24 mouse cellular contexts compared by ENCODE assay signal in the genomic region with DNA sequence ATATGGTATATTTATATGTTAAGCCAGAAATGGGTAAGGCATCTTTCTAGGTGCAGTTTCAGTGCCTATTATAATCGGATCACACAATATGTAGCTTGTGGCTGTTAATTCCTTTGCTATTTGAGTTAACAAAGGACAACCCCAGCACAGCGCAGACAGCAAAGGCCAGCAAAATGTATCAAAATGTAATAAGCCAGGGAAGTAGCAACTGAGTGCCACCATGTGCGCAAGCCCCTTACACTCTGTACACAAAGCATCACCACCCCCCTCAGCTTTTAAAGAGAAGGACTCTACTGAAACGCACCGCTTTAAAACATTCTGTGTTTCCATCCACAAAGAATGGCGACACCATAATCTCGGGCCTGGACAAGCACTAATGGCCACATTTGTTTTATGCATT. TPM values are rescaled to one million over a fixed set of nuclear protein-coding genes. Genes with fewer than 3 reads are reported as not detected.
DNase-seq lines count a peak whose midpoint lies in the region; ATAC-seq lines count a peak whose summit lies in the region.
"Had no signal": no experiment of that assay in that cellular context is flagged by ENCODE, and none has a peak within 500 bp of the region (broad histone marks: within the 10 kb centered on the region; RNA-seq: fewer than 3 reads in every experiment).

No protein-coding gene starts in this region.

- H3K9ac ChIP-seq in forebrain, embryonic 14.5 days (ENCODE audit: low read length) = no peak overlapping the region
- H3K9ac ChIP-seq in forebrain, embryonic 11.5 days (ENCODE audit: low read length) = no peak overlapping the region
- H3K9ac ChIP-seq in hindbrain, embryonic 16.5 days (ENCODE audit: low read depth, low read length) = no peak overlapping the region
- no peak overlapping the region for H3K9ac ChIP-seq in hindbrain, embryonic 13.5 days
- no peak overlapping the region for H3K9ac ChIP-seq in neural tube, embryonic 15.5 days (replicated peaks)
- H3K9ac ChIP-seq: embryonic facial prominence, embryonic 15.5 days; heart, embryonic 15.5 days; hindbrain, embryonic 15.5 days had no signal

- DNase-seq in forebrain, embryonic 14.5 days (ENCODE audit: low spot score) = peak; percentile 24
- DNase-seq in forebrain, embryonic 11.5 days (ENCODE audit: low spot score) = no peak
- DNase-seq in neural tube, embryonic 10.5 days (ENCODE audit: extremely low spot score, low spot score) = no peak
- DNase-seq in Muller cell, postnatal 12 days (ENCODE audit: inconsistent ontology term) = no peak
- DNase-seq: adrenal gland, postnatal 14 days; cerebellum, adult 18-20 months; cerebellum, adult 9-11 months; cerebellum, postnatal 36 days; gastrocnemius, adult 2 months; gastrocnemius, postnatal 25 days; heart, postnatal 14 days had no signal

- ATAC-seq in forebrain, embryonic 14.5 days = no peak
- no peak for ATAC-seq in forebrain, embryonic 11.5 days (replicated peaks; ENCODE audit: low FRiP score)
- ATAC-seq in hindbrain, embryonic 16.5 days = 0 out of 2 replicates have a peak, but pooled peaks have one; percentile 42
- no peak for ATAC-seq in hindbrain, embryonic 13.5 days (ENCODE audit: low FRiP score)
- ATAC-seq in neural tube, embryonic 15.5 days (ENCODE audit: low FRiP score) = peak; percentile 38; the same call in 1 of the 2 replicates
- ATAC-seq: activated CD4-positive, CD25-positive, alpha-beta regulatory T cell, adult 4 months; inflammation-experienced regulatory T-cells, adult 6 months; Patski had no signal

- no peak overlapping the region for H3K27ac ChIP-seq in forebrain, embryonic 14.5 days (ENCODE audit: low read depth, low read length)
- H3K27ac ChIP-seq in forebrain, embryonic 11.5 days (ENCODE audit: low read depth, low read length) = no peak overlapping the region
- H3K27ac ChIP-seq in hindbrain, embryonic 16.5 days (ENCODE audit: low read depth, low read length) = no peak overlapping the region
- no peak overlapping the region for H3K27ac ChIP-seq in hindbrain, embryonic 13.5 days
- H3K27ac ChIP-seq in neural tube, embryonic 15.5 days (replicated peaks) = no peak overlapping the region
- H3K27ac ChIP-seq: embryonic facial prominence, embryonic 15.5 days; forebrain, embryonic 10.5 days; gastrocnemius, adult 2 months; heart, embryonic 15.5 days; hindbrain, embryonic 10.5 days; hindbrain, embryonic 15.5 days had no signal

- 0 out of 2 replicates have a peak, but pooled peaks cover 7% of the 10 kb centered on the region for H3K27me3 ChIP-seq in forebrain, embryonic 14.5 days (replicated peaks; ENCODE audit: control insufficient read depth, insufficient read depth, low read length)
- H3K27me3 ChIP-seq in forebrain, embryonic 11.5 days (ENCODE audit: control insufficient read depth, insufficient read depth, low read length) = peaks cover 33% of the 10 kb centered on the region
- no peaks in the 10 kb centered on the region; the same call in 1 of the 2 replicates for H3K27me3 ChIP-seq in hindbrain, embryonic 16.5 days (replicated peaks; ENCODE audit: control insufficient read depth, insufficient read depth, low read length)
- peaks cover 4% of the 10 kb centered on the region; the same call in 1 of the 2 replicates for H3K27me3 ChIP-seq in hindbrain, embryonic 13.5 days
- H3K27me3 ChIP-seq in neural tube, embryonic 15.5 days (replicated peaks) = peaks cover 23% of the 10 kb centered on the region
- H3K27me3 ChIP-seq: embryonic facial prominence, embryonic 15.5 days; heart, embryonic 15.5 days; Patski had no signal

- H3K4me1 ChIP-seq in forebrain, embryonic 14.5 days (ENCODE audit: control insufficient read depth, insufficient read depth, low read length) = no peaks in the 10 kb centered on the region
- 0 out of 2 replicates have a peak, but pooled peaks cover 3% of the 10 kb centered on the region for H3K4me1 ChIP-seq in forebrain, embryonic 11.5 days (replicated peaks; ENCODE audit: control insufficient read depth, insufficient read depth, low read length)
- no peaks in the 10 kb centered on the region for H3K4me1 ChIP-seq in hindbrain, embryonic 16.5 days (ENCODE audit: control insufficient read depth, insufficient read depth, low read depth, low read length)
- peaks cover 15% of the 10 kb centered on the region for H3K4me1 ChIP-seq in hindbrain, embryonic 13.5 days (replicated peaks)
- H3K4me1 ChIP-seq in neural tube, embryonic 15.5 days = no peaks in the 10 kb centered on the region
- H3K4me1 ChIP-seq: embryonic facial prominence, embryonic 15.5 days; heart, embryonic 15.5 days had no signal

- no peaks in the 10 kb centered on the region for H3K9me3 ChIP-seq in forebrain, embryonic 14.5 days (replicated peaks; ENCODE audit: control insufficient read depth, low read length)
- H3K9me3 ChIP-seq in forebrain, embryonic 11.5 days (ENCODE audit: control insufficient read depth, low read length) = no peaks in the 10 kb centered on the region
- H3K9me3 ChIP-seq in hindbrain, embryonic 16.5 days (ENCODE audit: control insufficient read depth, low read length) = no peaks in the 10 kb centered on the region
- H3K9me3 ChIP-seq in hindbrain, embryonic 13.5 days = no peaks in the 10 kb centered on the region
- no peaks in the 10 kb centered on the region for H3K9me3 ChIP-seq in neural tube, embryonic 15.5 days (replicated peaks)
- H3K9me3 ChIP-seq: embryonic facial prominence, embryonic 15.5 days; forebrain, embryonic 10.5 days; heart, embryonic 15.5 days; hindbrain, embryonic 10.5 days; hindbrain, embryonic 15.5 days had no signal

- WGBS in forebrain, embryonic 14.5 days = 54% methylated on average over 7 of the region's 7 CpGs
- 66% methylated on average over 7 of the region's 7 CpGs for whole genome bisulfite sequencing in forebrain, embryonic 11.5 days
- 46% methylated on average over 7 of the region's 7 CpGs for WGBS in hindbrain, embryonic 16.5 days
- WGBS in hindbrain, embryonic 13.5 days = 61% methylated on average over 7 of the region's 7 CpGs
- 55% methylated on average over 7 of the region's 7 CpGs for WGBS in neural tube, embryonic 15.5 days

- no peak overlapping the region for H3K4me3 ChIP-seq in forebrain, embryonic 14.5 days (ENCODE audit: low read depth, low read length)
- H3K4me3 ChIP-seq in forebrain, embryonic 11.5 days (ENCODE audit: low read depth, low read length) = no peak overlapping the region
- no peak overlapping the region for H3K4me3 ChIP-seq in hindbrain, embryonic 16.5 days (ENCODE audit: low read length)
- H3K4me3 ChIP-seq in hindbrain, embryonic 13.5 days = no peak overlapping the region
- no peak overlapping the region for H3K4me3 ChIP-seq in neural tube, embryonic 15.5 days (replicated peaks)
- H3K4me3 ChIP-seq: embryonic facial prominence, embryonic 15.5 days; erythroblast, embryonic 14.5 days; forebrain, embryonic 10.5 days; gastrocnemius, adult 2 months; heart, embryonic 15.5 days; hindbrain, embryonic 10.5 days; hindbrain, embryonic 15.5 days had no signal

- H3K36me3 ChIP-seq in forebrain, embryonic 14.5 days (ENCODE audit: control insufficient read depth, insufficient read depth, low read length) = no peaks in the 10 kb centered on the region
- no peaks in the 10 kb centered on the region for H3K36me3 ChIP-seq in forebrain, embryonic 11.5 days (ENCODE audit: control insufficient read depth, insufficient read depth, low read length)
- no peaks in the 10 kb centered on the region for H3K36me3 ChIP-seq in hindbrain, embryonic 16.5 days (ENCODE audit: control insufficient read depth, insufficient read depth, low read length)
- H3K36me3 ChIP-seq in hindbrain, embryonic 13.5 days = no peaks in the 10 kb centered on the region
- H3K36me3 ChIP-seq in neural tube, embryonic 15.5 days = no peaks in the 10 kb centered on the region
- H3K36me3 ChIP-seq: embryonic facial prominence, embryonic 15.5 days; heart, embryonic 15.5 days; hindbrain, embryonic 15.5 days had no signal

- H3K4me2 ChIP-seq in forebrain, embryonic 14.5 days (ENCODE audit: low read length) = no peak overlapping the region
- no peak overlapping the region for H3K4me2 ChIP-seq in forebrain, embryonic 11.5 days (ENCODE audit: low read depth, low read length, severe bottlenecking)
- no peak overlapping the region for H3K4me2 ChIP-seq in hindbrain, embryonic 16.5 days (ENCODE audit: low read length)
- H3K4me2 ChIP-seq in hindbrain, embryonic 13.5 days = no peak overlapping the region
- H3K4me2 ChIP-seq in neural tube, embryonic 15.5 days = no peak overlapping the region
- H3K4me2 ChIP-seq: embryonic facial prominence, embryonic 15.5 days; heart, embryonic 11.5 days; heart, embryonic 15.5 days; hindbrain, embryonic 15.5 days had no signal

RNA-seq across cellular contexts. Expression of a gene that starts 37.4 kb away (rescaled TPM):
- polyA plus RNA-seq in forebrain, embryonic 14.5 days (2014; fragmentation: Nextera tagmentation; extraction: Ambion mirVana) = 0.41 and 0.78 TPM in 2 replicates
- 1.9 and 2.5 TPM in 2 replicates for polyA plus RNA-seq in forebrain, embryonic 11.5 days (2014; fragmentation: Nextera tagmentation; extraction: Ambion mirVana)
- polyA plus RNA-seq in hindbrain, embryonic 16.5 days (2015; fragmentation: Nextera tagmentation; extraction: Ambion mirVana) = 1.6 and 1.9 TPM in 2 replicates
- 0.91 and 1.2 TPM in 2 replicates for polyA plus RNA-seq in hindbrain, embryonic 13.5 days (2015; fragmentation: Nextera tagmentation; extraction: Ambion mirVana)
- 1.1 and 5.3 TPM in 2 replicates for polyA plus RNA-seq in neural tube, embryonic 15.5 days (2015; fragmentation: Nextera tagmentation; extraction: Ambion mirVana)
- polyA plus RNA-seq: erythroblast, embryonic 14.5 days had no signal

Comparison
In these comparisons a context has a peak if more than half of its experiments do, and no peak if none do; other contexts are left out.
1. ATAC-seq: peak in hindbrain, embryonic 16.5 days (single experiment) and neural tube, embryonic 15.5 days (single experiment); none in forebrain, embryonic 14.5 days (single experiment), forebrain, embryonic 11.5 days (single experiment) and hindbrain, embryonic 13.5 days (single experiment).